Mouse (Mus musculus): Measurements from ENCODE around the gene Zranb2. TPM values are rescaled to one million over a fixed set of nuclear protein-coding genes. Genes with fewer than 3 reads are reported as not detected.

The Zranb2 gene
- total and polyA plus RNA-seq, 2 experiments from 2014 or later: 55.1 to 93.4 TPM

GRCm38 (mm10) chr3:157520433-157520832 is 13.5 kb upstream of the Zranb2 start:
- H3K27ac ChIP-seq: no peak overlapping the region
- H3K4me1 ChIP-seq (ENCODE audit: insufficient read depth, low read length): no peaks in the 10 kb centered on the region
- peak; percentile 78 for ATAC-seq
- H3K27me3 ChIP-seq (ENCODE audit: insufficient read depth, low read length): no peaks in the 10 kb centered on the region
- no peaks in the 10 kb centered on the region for H3K36me3 ChIP-seq (ENCODE audit: insufficient read depth, low read length)
- H3K4me2 ChIP-seq (ENCODE audit: low read depth, low read length): no peak overlapping the region
- H3K9ac ChIP-seq (replicated peaks; ENCODE audit: low read length): no peak overlapping the region
- DNase-seq (ENCODE audit: low spot score): peak; percentile 88
- no peak overlapping the region for H3K4me3 ChIP-seq (ENCODE audit: low read length)
- H3K9me3 ChIP-seq (ENCODE audit: low read length): no peaks in the 10 kb centered on the region
- WGBS: 3% methylated on average over 1 of the region's 1 CpGs
- peak; percentile 81 for TF ChIP-seq CTCF (IDR thresholded peaks at IDR 0.05; ENCODE audit: low read depth)

GRCm38 (mm10) chr3:157523834-157524233 is 10.1 kb upstream of the Zranb2 start:
- no peak for TF ChIP-seq CTCF (IDR thresholded peaks at IDR 0.05; ENCODE audit: low read depth)
- no peaks in the 10 kb centered on the region for H3K9me3 ChIP-seq (ENCODE audit: low read length)
- H3K4me2 ChIP-seq (ENCODE audit: low read depth, low read length): no peak overlapping the region
- ATAC-seq: no peak
- H3K4me1 ChIP-seq (ENCODE audit: insufficient read depth, low read length): no peaks in the 10 kb centered on the region
- H3K4me3 ChIP-seq (ENCODE audit: low read length): no peak overlapping the region
- no peak overlapping the region for H3K27ac ChIP-seq
- no peak for DNase-seq (ENCODE audit: low spot score)
- H3K27me3 ChIP-seq (ENCODE audit: insufficient read depth, low read length): no peaks in the 10 kb centered on the region
- H3K9ac ChIP-seq (replicated peaks; ENCODE audit: low read length): no peak overlapping the region
- WGBS: 42% methylated on average over 1 of the region's 1 CpGs
- H3K36me3 ChIP-seq (ENCODE audit: insufficient read depth, low read length): no peaks in the 10 kb centered on the region

- H3K27ac ChIP-seq: no peak overlapping the region
- no peak for TF ChIP-seq CTCF (IDR thresholded peaks at IDR 0.05; ENCODE audit: low read depth)
- H3K4me2 ChIP-seq (ENCODE audit: low read depth, low read length): no peak overlapping the region
- H3K27me3 ChIP-seq (ENCODE audit: insufficient read depth, low read length): peaks cover 34% of the 10 kb centered on the region
- H3K9me3 ChIP-seq (ENCODE audit: low read length): no peaks in the 10 kb centered on the region
- H3K4me1 ChIP-seq (ENCODE audit: insufficient read depth, low read length): no peaks in the 10 kb centered on the region
- H3K36me3 ChIP-seq (ENCODE audit: insufficient read depth, low read length): no peaks in the 10 kb centered on the region
- no peak for DNase-seq (ENCODE audit: low spot score)
- H3K9ac ChIP-seq (replicated peaks; ENCODE audit: low read length): no peak overlapping the region
- 79% methylated on average over 2 of the region's 2 CpGs for WGBS
- H3K4me3 ChIP-seq (ENCODE audit: low read length): no peak overlapping the region
- ATAC-seq: no peak
Measured at GRCm38 (mm10) chr3:157531585-157531984, 2.4 kb upstream of the Zranb2 start.

GRCm38 (mm10) chr3:157534786-157535415 is 941 bp downstream of the Zranb2 start:
- H3K9me3 ChIP-seq (ENCODE audit: low read length): no peaks in the 10 kb centered on the region
- no peaks in the 10 kb centered on the region for H3K4me1 ChIP-seq (ENCODE audit: insufficient read depth, low read length)
- peak overlapping the region; percentile 98 for H3K27ac ChIP-seq
- 2% methylated on average over 15 of the region's 15 CpGs for WGBS
- H3K27me3 ChIP-seq (ENCODE audit: insufficient read depth, low read length): peaks cover 27% of the 10 kb centered on the region
- H3K9ac ChIP-seq (replicated peaks; ENCODE audit: low read length): peak overlapping the region; percentile 66
- peak overlapping the region; percentile 52 for H3K4me2 ChIP-seq (ENCODE audit: low read depth, low read length)
- no peak for TF ChIP-seq CTCF (IDR thresholded peaks at IDR 0.05; ENCODE audit: low read depth)
- peak; percentile 36 for ATAC-seq
- H3K36me3 ChIP-seq (ENCODE audit: insufficient read depth, low read length): no peaks in the 10 kb centered on the region
- peak; percentile 29 for DNase-seq (ENCODE audit: low spot score)
- peak overlapping the region; percentile 59 for H3K4me3 ChIP-seq (ENCODE audit: low read length)

- Histone ChIP-seq H3K27me3 (ENCODE audit: insufficient read depth, low read length) (no peaks in the 10 kb centered on the region), H3K9me3 (ENCODE audit: low read length) (no peaks in the 10 kb centered on the region), H3K27ac (no peak overlapping the region), H3K4me1 (ENCODE audit: insufficient read depth, low read length) (no peaks in the 10 kb centered on the region), H3K36me3 (ENCODE audit: insufficient read depth, low read length) (peaks cover 22% of the 10 kb centered on the region), H3K9ac (replicated peaks; ENCODE audit: low read length) (no peak overlapping the region), H3K4me2 (ENCODE audit: low read depth, low read length) (no peak overlapping the region), H3K4me3 (ENCODE audit: low read length) (no peak overlapping the region)
- DNase-seq (ENCODE audit: low spot score): no peak
- ATAC-seq: no peak
- WGBS: 94% methylated on average over 2 of the region's 2 CpGs
- TF ChIP-seq CTCF (IDR thresholded peaks at IDR 0.05; ENCODE audit: low read depth): no peak
Measured at GRCm38 (mm10) chr3:157549323-157549722, 15.4 kb downstream of the Zranb2 start.

- ATAC-seq (peak; percentile 18; the same call in 1 of the 2 replicates), DNase-seq (ENCODE audit: low spot score) (no peak)
- Histone ChIP-seq H3K9me3 (ENCODE audit: low read length) (no peaks in the 10 kb centered on the region), H3K4me3 (ENCODE audit: low read length) (no peak overlapping the region), H3K9ac (replicated peaks; ENCODE audit: low read length) (no peak overlapping the region), H3K27ac (no peak overlapping the region), H3K27me3 (ENCODE audit: insufficient read depth, low read length) (no peaks in the 10 kb centered on the region), H3K36me3 (ENCODE audit: insufficient read depth, low read length) (peaks cover 17% of the 10 kb centered on the region), H3K4me2 (ENCODE audit: low read depth, low read length) (no peak overlapping the region), H3K4me1 (ENCODE audit: insufficient read depth, low read length) (no peaks in the 10 kb centered on the region)
- no peak for TF ChIP-seq CTCF (IDR thresholded peaks at IDR 0.05; ENCODE audit: low read depth)
- WGBS: 96% methylated on average over 3 of the region's 3 CpGs
Measured at GRCm38 (mm10) chr3:157549758-157550600, 16.0 kb downstream of the Zranb2 start.
